Mouse (Mus musculus): ENCODE measurements around the gene Csrp1. TPM values are rescaled to one million over a fixed set of nuclear protein-coding genes. Genes with fewer than 3 reads are reported as not detected.

Gene Csrp1
- polyA plus RNA-seq, 1 experiment from 2014 or later: 78.9 TPM

DNA sequence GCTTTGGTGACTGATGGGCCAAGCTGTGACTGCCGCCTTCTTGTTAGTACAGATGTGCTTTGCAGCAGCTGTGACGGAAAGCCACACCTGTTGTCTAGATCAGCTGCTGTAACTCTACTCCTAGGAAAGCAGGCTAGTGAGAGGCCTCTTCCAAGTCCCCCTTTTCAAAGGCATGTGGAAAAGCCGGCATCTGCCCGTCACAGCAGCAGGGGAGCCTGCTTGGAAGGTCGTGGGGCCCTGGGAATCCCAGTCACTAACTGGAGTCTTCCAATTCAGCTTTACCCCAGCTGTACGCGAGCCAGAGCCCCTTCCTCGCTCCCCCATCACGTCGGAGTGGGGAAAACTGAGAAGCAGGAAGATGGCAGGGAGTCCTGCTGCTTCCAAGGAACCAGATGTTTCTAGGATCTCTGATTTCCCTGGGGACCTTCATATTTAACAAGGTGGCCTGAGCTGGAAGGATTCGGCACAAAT is 21.4 kb upstream of the Csrp1 start:
- 2% methylated on average over 11 of the region's 11 CpGs for WGBS
- Histone ChIP-seq H3K27me3 (peaks cover 7% of the 10 kb centered on the region; the same call in 1 of the 2 replicates), H3K4me3 (peak overlapping the region; percentile 7; the same call in 1 of the 2 replicates), H3K36me3 (no peaks in the 10 kb centered on the region), H3K9ac (no peak overlapping the region), H3K4me2 (replicated peaks) (peak overlapping the region; percentile 55), H3K9me3 (no peaks in the 10 kb centered on the region), H3K4me1 (peaks cover 22% of the 10 kb centered on the region), H3K27ac (peak overlapping the region; percentile 18; the same call in 1 of the 2 replicates)
- no peak for ATAC-seq (ENCODE audit: insufficient number of reproducible peaks, insufficient read depth, low FRiP score, low TSS enrichment)

DNA sequence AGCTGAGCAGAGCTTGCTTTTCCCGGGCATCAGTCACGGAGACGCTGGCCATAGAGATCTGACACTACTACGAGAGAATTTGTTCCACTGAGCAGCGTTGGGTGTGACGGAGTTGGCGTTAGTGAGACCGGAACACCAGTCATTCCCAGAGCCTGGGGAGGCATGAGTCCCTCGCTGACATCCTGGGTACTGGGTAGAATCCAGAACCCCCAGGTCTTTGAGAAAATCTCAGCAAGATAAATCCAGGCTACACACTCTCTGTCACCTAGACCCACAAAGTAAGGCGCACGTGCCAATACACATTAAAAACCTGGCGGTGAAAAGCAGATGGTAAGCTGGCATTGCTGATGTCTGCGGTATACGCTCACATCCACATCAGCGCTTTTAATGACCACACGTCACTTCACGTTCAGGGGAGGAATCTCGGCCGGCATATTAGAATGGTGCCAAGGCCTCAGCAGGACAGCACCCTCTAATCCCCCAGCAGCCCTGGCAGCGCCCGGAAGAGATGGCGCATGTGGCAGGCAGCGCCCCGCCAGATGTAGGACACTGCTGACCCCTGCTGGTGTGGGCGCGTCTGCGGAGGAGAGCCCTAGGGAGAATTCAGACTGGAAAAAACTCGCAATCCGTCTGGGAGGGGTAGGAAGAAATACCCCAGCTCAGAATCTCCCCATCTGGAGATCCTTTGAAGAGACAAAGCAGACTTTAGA is 20.7 kb upstream of the Csrp1 start:
- Histone ChIP-seq H3K9ac (peak overlapping the region; percentile 33; the same call in 1 of the 2 replicates), H3K36me3 (no peaks in the 10 kb centered on the region), H3K4me1 (peaks cover 22% of the 10 kb centered on the region), H3K9me3 (no peaks in the 10 kb centered on the region), H3K4me3 (peak overlapping the region; percentile 28), H3K27ac (peak overlapping the region; percentile 57; the same call in 1 of the 2 replicates), H3K4me2 (replicated peaks) (peak overlapping the region; percentile 55), H3K27me3 (peaks cover 7% of the 10 kb centered on the region; the same call in 1 of the 2 replicates)
- no peak for ATAC-seq (ENCODE audit: insufficient number of reproducible peaks, insufficient read depth, low FRiP score, low TSS enrichment)
- 1% methylated on average over 29 of the region's 29 CpGs for WGBS

DNA sequence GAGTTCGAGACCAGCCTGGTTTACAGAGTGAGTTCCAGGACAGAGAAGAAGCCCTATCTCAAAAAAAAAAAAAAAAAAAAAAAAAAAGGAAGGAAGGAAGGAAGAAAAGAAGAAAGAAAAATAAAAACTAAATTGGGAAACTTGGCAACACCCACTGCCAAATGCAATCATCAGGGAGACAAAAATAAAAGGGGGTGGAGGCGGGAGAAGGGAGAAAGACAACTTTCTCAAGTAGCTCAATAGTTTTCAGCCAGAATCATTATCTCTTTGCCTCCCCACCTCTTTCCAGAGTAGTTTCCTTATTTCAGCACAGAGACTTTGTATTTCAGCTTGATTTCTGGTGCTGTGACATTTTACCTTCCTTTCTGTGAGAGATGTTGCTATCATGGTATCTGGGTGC is 20.0 kb upstream of the Csrp1 start:
- H3K27me3 ChIP-seq: peaks cover 7% of the 10 kb centered on the region; the same call in 1 of the 2 replicates
- no peak overlapping the region for H3K9ac ChIP-seq
- ATAC-seq (ENCODE audit: insufficient number of reproducible peaks, insufficient read depth, low FRiP score, low TSS enrichment): no peak
- no peak overlapping the region for H3K27ac ChIP-seq
- H3K9me3 ChIP-seq: no peaks in the 10 kb centered on the region
- H3K4me2 ChIP-seq (replicated peaks): peak overlapping the region; percentile 55; the same call in 1 of the 2 replicates
- no peak overlapping the region for H3K4me3 ChIP-seq
- WGBS: 53% methylated on average over 2 of the region's 2 CpGs
- peaks cover 22% of the 10 kb centered on the region for H3K4me1 ChIP-seq
- H3K36me3 ChIP-seq: no peaks in the 10 kb centered on the region

DNA sequence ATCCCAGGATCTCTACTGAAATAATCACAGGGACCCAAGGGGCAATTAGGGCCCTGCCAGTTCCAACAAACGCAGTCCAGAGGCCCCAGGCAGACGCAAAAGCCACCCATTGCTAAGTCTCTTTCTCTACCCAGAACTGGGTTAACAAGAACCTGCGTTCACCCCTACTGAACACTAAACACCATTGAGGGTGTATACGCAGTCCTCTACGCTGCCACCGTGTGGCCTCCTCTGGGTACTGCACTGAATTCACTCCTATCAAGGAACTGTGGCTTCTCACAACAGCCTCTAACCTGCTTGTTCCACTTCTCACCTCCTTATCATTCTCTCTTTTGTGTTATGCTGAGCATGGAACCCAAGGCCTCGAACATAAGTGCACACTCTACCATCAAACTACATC is 19.3 kb upstream of the Csrp1 start:
- no peak overlapping the region for H3K4me3 ChIP-seq
- H3K27ac ChIP-seq: no peak overlapping the region
- peaks cover 7% of the 10 kb centered on the region; the same call in 1 of the 2 replicates for H3K27me3 ChIP-seq
- 0 out of 2 replicates have a peak, but pooled peaks have one; percentile 30 for ATAC-seq (ENCODE audit: insufficient number of reproducible peaks, insufficient read depth, low FRiP score, low TSS enrichment)
- H3K4me2 ChIP-seq (replicated peaks): no peak overlapping the region
- WGBS: 1% methylated on average over 7 of the region's 7 CpGs
- H3K4me1 ChIP-seq: peaks cover 22% of the 10 kb centered on the region
- H3K36me3 ChIP-seq: no peaks in the 10 kb centered on the region
- no peak overlapping the region for H3K9ac ChIP-seq
- no peaks in the 10 kb centered on the region for H3K9me3 ChIP-seq

DNA sequence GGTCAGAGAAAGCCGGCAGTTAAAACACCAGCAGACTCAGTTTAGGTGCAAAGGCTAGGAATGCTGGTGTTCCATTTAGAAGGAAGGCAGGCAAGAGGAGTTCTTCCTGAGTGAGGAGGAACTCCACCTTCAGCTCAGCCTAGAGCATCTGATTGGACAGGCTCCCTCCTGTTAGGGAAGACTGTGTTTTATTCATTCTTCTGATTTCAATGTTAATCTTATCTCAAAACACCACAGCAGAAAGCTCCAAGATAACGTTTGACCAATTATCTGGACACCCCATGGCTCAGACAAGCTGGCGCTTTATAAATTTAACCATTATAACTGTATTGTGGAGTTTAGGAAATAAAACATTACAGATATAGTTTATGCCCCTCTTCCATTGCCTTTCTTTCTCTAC is 18.5 kb upstream of the Csrp1 start:
- Histone ChIP-seq H3K27me3 (peaks cover 7% of the 10 kb centered on the region; the same call in 1 of the 2 replicates), H3K27ac (no peak overlapping the region), H3K9ac (no peak overlapping the region), H3K36me3 (no peaks in the 10 kb centered on the region), H3K4me1 (peaks cover 22% of the 10 kb centered on the region), H3K4me2 (replicated peaks) (no peak overlapping the region), H3K9me3 (no peaks in the 10 kb centered on the region), H3K4me3 (no peak overlapping the region)
- no peak for ATAC-seq (ENCODE audit: insufficient number of reproducible peaks, insufficient read depth, low FRiP score, low TSS enrichment)
- 54% methylated on average over 3 of the region's 3 CpGs for WGBS

DNA sequence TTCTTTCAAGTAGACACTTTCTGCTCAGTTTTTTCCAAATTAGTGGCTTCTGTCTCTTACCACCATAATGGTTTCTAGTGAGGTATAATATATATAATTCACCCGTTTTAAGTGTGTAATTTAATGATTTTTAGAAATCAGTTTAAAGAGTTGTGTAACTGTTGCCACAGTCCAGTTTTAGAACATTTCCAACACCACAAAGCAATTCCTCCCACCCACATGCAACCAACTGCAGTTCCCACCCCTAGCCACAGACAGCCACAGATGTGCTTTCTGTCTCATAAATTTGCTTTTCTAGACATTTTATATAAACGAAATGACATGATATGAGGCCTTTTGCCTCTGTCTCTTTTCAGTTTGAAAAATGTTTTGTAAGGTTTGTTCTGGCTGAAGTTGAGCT is 17.1 kb upstream of the Csrp1 start:
- no peak overlapping the region for H3K4me3 ChIP-seq
- H3K9ac ChIP-seq: no peak overlapping the region
- 71% methylated on average over 2 of the region's 2 CpGs for WGBS
- H3K36me3 ChIP-seq: no peaks in the 10 kb centered on the region
- 0 out of 2 replicates have a peak, but pooled peaks cover 2% of the 10 kb centered on the region for H3K27me3 ChIP-seq
- no peak for ATAC-seq (ENCODE audit: insufficient number of reproducible peaks, insufficient read depth, low FRiP score, low TSS enrichment)
- H3K4me1 ChIP-seq: peaks cover 18% of the 10 kb centered on the region
- H3K27ac ChIP-seq: no peak overlapping the region
- H3K4me2 ChIP-seq (replicated peaks): no peak overlapping the region
- no peaks in the 10 kb centered on the region for H3K9me3 ChIP-seq

DNA sequence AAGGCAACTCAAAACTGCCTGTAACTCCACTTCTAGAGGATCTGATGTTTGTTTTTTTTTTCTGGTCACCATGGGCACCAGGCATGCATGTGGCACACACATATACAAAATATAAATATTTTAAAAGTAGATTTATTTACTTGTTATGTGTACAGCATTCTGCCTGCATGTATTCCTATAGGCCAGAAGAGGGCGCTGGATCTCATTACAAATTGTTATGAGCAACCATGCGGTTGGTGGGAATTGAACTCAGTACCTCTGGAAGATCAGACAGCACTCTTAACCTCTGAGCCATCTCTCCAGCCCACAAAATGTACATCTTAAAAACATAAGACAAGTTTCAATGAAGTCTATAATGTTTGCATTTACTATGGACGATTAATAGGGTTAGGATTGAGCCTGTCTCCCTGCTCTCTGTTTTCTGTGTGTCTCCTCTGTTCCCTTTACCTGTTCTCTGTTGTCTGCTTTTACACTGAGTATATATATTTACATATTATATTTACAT is 15.5 kb upstream of the Csrp1 start:
- no peaks in the 10 kb centered on the region for H3K9me3 ChIP-seq
- no peaks in the 10 kb centered on the region for H3K36me3 ChIP-seq
- H3K4me2 ChIP-seq (replicated peaks): no peak overlapping the region
- H3K4me3 ChIP-seq: no peak overlapping the region
- WGBS: 61% methylated on average over 3 of the region's 3 CpGs
- H3K9ac ChIP-seq: no peak overlapping the region
- no peak for ATAC-seq (ENCODE audit: insufficient number of reproducible peaks, insufficient read depth, low FRiP score, low TSS enrichment)
- peaks cover 3% of the 10 kb centered on the region for H3K4me1 ChIP-seq
- H3K27ac ChIP-seq: no peak overlapping the region
- 0 out of 2 replicates have a peak, but pooled peaks cover 2% of the 10 kb centered on the region for H3K27me3 ChIP-seq

DNA sequence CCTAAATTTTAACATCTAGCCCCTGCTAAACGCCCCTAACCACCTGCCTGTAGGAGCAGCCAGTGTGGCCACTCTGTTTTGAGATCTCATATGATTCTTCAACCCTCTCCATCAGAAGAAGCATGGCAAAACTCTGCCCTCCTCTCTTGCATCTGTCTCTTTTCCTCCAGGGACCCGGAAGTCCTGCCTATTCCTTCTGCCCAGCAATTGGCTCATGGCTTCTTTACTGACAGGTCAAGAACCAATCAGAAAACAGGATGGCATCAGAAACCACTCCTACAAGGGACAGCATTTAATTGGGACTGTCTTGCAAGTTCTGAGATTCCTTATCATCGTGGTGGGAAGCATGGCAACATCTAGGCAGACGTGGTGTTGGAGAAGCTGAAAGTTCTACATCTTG is 11.5 kb upstream of the Csrp1 start:
- whole genome bisulfite sequencing: 59% methylated on average over 4 of the region's 4 CpGs
- Histone ChIP-seq H3K36me3 (no peaks in the 10 kb centered on the region), H3K27me3 (no peaks in the 10 kb centered on the region), H3K9ac (no peak overlapping the region), H3K27ac (no peak overlapping the region), H3K9me3 (no peaks in the 10 kb centered on the region), H3K4me1 (no peaks in the 10 kb centered on the region), H3K4me3 (no peak overlapping the region), H3K4me2 (replicated peaks) (no peak overlapping the region)
- no peak for ATAC-seq (ENCODE audit: insufficient number of reproducible peaks, insufficient read depth, low FRiP score, low TSS enrichment)

DNA sequence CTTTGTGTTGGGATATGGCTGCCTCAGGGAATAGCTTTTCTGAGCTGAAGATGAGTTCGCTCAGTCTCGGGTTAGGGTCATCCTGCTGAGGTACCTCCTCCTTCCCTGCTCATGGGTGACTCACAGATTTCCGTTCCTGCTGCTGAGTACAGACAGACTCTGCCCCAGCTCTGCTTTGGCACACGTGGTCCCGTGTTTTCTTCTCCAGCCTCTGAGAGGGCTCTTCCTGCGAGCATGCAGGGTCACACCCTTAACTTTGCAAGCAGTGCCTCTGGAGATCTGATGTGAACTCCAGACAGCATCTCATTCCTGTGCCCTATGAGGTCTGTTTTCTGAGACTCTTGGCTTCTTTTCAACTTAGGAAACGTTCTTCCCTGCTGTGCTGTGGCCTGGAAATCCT is 8.7 kb upstream of the Csrp1 start:
- WGBS: 46% methylated on average over 7 of the region's 7 CpGs
- no peaks in the 10 kb centered on the region for H3K36me3 ChIP-seq
- no peaks in the 10 kb centered on the region for H3K4me1 ChIP-seq
- no peak overlapping the region for H3K27ac ChIP-seq
- no peak overlapping the region for H3K9ac ChIP-seq
- H3K4me3 ChIP-seq: no peak overlapping the region
- H3K4me2 ChIP-seq (replicated peaks): no peak overlapping the region
- no peaks in the 10 kb centered on the region for H3K27me3 ChIP-seq
- ATAC-seq (ENCODE audit: insufficient number of reproducible peaks, insufficient read depth, low FRiP score, low TSS enrichment): no peak
- H3K9me3 ChIP-seq: no peaks in the 10 kb centered on the region

DNA sequence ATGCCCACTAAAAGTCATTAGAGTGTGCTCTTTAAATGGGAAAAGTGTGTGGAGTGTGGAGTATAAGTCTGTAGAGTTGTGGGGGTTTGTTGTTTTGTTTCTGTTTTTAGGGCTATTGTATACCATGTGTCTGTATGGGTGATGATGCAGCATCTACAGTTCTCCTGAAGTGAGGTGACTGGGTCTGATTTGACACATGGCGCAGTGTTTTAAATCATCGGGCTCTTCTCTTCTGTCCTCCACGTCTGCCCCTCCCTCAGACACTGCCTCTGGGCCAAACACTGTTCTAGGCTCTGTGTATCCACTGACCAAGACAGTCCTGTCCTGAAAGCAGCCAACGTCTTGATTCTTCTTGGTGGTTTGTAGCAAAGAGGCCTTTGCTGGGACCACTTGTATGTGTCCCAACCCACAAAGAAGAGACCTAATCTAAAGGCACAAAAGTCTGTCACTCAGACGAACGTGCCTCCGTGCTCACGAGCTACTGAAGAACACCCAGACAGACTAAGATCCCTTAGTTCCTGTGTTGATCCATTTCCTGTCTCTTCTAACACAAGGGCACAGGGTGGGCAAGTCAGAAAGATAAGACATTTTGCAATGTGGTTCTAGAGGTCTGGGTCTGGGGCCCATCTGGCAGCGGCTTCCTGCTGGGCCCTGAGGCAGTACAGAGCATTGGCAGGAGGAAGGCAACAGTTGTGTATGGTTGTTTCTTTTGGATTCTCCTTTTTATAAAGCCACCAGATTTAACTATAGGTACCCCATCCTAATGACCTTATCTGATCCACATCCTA is 5.6 kb upstream of the Csrp1 start:
- Histone ChIP-seq H3K4me3 (no peak overlapping the region), H3K36me3 (no peaks in the 10 kb centered on the region), H3K9me3 (no peaks in the 10 kb centered on the region), H3K4me1 (no peaks in the 10 kb centered on the region), H3K27ac (no peak overlapping the region), H3K27me3 (no peaks in the 10 kb centered on the region), H3K4me2 (replicated peaks) (no peak overlapping the region), H3K9ac (no peak overlapping the region)
- WGBS: 80% methylated on average over 9 of the region's 9 CpGs
- ATAC-seq (ENCODE audit: insufficient number of reproducible peaks, insufficient read depth, low FRiP score, low TSS enrichment): no peak

DNA sequence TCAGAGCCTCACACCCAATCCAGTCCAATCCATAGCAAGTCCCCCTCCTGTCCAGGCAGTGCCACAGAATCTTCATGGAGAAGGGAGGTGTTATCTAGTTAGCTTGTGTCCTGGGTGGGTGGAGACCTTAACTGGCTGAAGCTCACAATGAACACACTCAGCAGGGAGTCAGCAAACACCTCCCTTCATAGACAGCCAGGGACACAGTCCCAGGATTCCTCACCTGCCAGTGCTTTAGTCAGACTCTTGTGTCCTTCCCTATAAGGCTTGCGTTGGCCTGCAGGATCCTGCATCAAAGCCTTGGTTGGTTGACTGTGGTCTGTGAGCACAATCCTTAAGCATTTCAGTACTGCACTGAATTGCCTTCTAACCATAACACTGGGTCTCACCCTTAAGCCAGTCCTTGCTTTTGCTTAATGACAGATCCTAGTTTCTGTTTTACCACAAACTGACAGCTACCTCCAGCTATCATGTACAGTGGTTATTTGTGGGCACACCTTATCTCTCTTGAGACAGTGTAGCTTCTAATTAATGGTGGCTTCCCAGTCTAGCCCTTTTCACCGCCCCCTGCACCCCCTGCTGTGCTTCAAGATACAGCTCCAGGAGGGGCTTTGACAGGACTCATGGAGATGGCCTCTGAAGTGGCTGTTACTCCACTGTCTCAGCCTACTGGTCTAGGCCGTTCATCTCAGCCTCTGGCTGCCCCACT is 4.8 kb upstream of the Csrp1 start:
- Histone ChIP-seq H3K27ac (no peak overlapping the region), H3K36me3 (no peaks in the 10 kb centered on the region), H3K27me3 (no peaks in the 10 kb centered on the region), H3K4me3 (no peak overlapping the region), H3K9me3 (no peaks in the 10 kb centered on the region), H3K4me2 (replicated peaks) (no peak overlapping the region), H3K9ac (no peak overlapping the region), H3K4me1 (no peaks in the 10 kb centered on the region)
- 70% methylated on average over 3 of the region's 3 CpGs for WGBS
- ATAC-seq (ENCODE audit: insufficient number of reproducible peaks, insufficient read depth, low FRiP score, low TSS enrichment): no peak
